Mouse (Mus musculus) cortical plate, adult 2 months (tissue): ENCODE results near the gene Atp6v1f.

ENCODE experiments used
- CTCF ChIP-seq: fragments of 200-500 bp; IDR thresholded peaks from 2 replicates; pipeline ENCODE4 v1.5.1; 2011; ENCODE audit warnings: mild to moderate bottlenecking, control low read depth, low read length; ENCODE audit not compliant: insufficient read depth; ENCODE audit errors: extremely low read depth
- POLR2A ChIP-seq: fragments of 200-500 bp; IDR thresholded peaks from 2 replicates; pipeline ENCODE4 v1.6.1; 2011; ENCODE audit warnings: mild to moderate bottlenecking, low read length, control low read depth; ENCODE audit not compliant: insufficient read depth; ENCODE audit errors: extremely low read depth

DNA sequence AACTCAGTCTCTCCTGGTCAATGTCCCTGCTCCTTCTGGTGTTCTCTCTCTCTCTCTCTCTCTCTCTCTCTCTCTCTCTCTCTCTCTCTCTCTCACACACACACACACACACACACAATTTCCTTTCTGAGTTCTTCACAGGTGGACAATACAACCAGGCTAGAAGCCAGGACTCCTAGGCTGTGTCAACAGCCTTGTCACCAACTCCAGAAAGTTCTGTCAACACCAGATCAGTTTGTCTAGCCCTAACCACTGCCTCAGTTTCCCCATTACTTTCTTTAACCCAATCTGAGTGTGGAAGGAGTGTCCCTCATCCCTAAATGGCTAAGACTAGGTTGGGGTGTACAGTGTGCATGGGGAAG lies 34.9 kb upstream of the Atp6v1f start:
- no peak for TF ChIP-seq POLR2A
- TF ChIP-seq CTCF = no peak
